Mouse (Mus musculus) forebrain, embryonic 16.5 days (tissue): ENCODE data around the gene Chst14. TPM values are rescaled to one million over a fixed set of nuclear protein-coding genes. Genes with fewer than 3 reads are reported as not detected.

Source experiments
- ATAC-seq: fragments of 200-750 bp; cut with Nextera tagmentation; 2 replicates; pipeline ENCODE4 v1.8.0; 2017; ENCODE audit warnings: mild to moderate bottlenecking, moderate library complexity
- H3K27ac ChIP-seq: fragments of 300-500 bp; sonication (generic); 2 replicates; pipeline ENCODE4 v1.5.1; 2014; ENCODE audit warnings: low read length, control low read depth
- H3K27me3 ChIP-seq: fragments of 300-500 bp; sonication (generic); replicated peaks from 2 replicates; pipeline ENCODE4 v1.6.1; 2014; ENCODE audit warnings: low read length; ENCODE audit not compliant: control insufficient read depth, insufficient read depth
- H3K36me3 ChIP-seq: fragments of 300-500 bp; sonication (generic); 2 replicates; pipeline ENCODE4 v1.6.1; 2014; ENCODE audit not compliant: control insufficient read depth, insufficient read depth
- H3K4me1 ChIP-seq: fragments of 300-500 bp; sonication (generic); replicated peaks from 2 replicates; pipeline ENCODE4 v1.6.1; 2014; ENCODE audit warnings: low read length; ENCODE audit not compliant: control insufficient read depth, insufficient read depth
- H3K4me2 ChIP-seq: fragments of 300-500 bp; sonication (generic); 2 replicates; pipeline ENCODE4 v1.6.1; 2014; ENCODE audit warnings: mild to moderate bottlenecking, low read length, control low read depth
- H3K4me3 ChIP-seq: fragments of 300-500 bp; sonication (generic); replicated peaks from 2 replicates; pipeline ENCODE4 v1.5.1; 2014; ENCODE audit warnings: mild to moderate bottlenecking, low read length, control low read depth
- H3K9ac ChIP-seq: fragments of 300-500 bp; sonication (generic); replicated peaks from 2 replicates; pipeline ENCODE4 v1.6.1; 2014; ENCODE audit warnings: low read depth, low read length, control low read depth
- H3K9me3 ChIP-seq: fragments of 300-500 bp; sonication (generic); 2 replicates; pipeline ENCODE4 v1.6.1; 2016; ENCODE audit warnings: low read length; ENCODE audit not compliant: control insufficient read depth
- WGBS: fragments of 180-500 bp; shearing (Covaris S2); extraction: QIAGEN DNeasy Blood & Tissue Kit; methylation state at CpG from one replicate; pipeline ENCODE4 v1.1.7; 2014; 5-methylcytosine and 5-hydroxymethylcytosine counted together
- polyA plus RNA-seq: library from polyadenylated mRNA; unstranded; fragments of >200 nt; fragmentation: Nextera tagmentation; extraction: Ambion mirVana; gene quantifications from 2 replicates; pipeline ENCODE4 v1.2.1, GENCODE M21; 2015

The Chst14 gene
- polyA plus RNA-seq, 1 experiment from 2014 or later: 5.4 TPM

- Histone ChIP-seq H3K4me3 (no peak overlapping the region), H3K9me3 (no peaks in the 10 kb centered on the region), H3K27ac (peak overlapping the region; percentile 17; the same call in 1 of the 2 replicates), H3K27me3 (no peaks in the 10 kb centered on the region), H3K4me2 (no peak overlapping the region), H3K4me1 (peaks cover 21% of the 10 kb centered on the region), H3K9ac (peak overlapping the region; percentile 23; the same call in 1 of the 2 replicates), H3K36me3 (no peaks in the 10 kb centered on the region)
- ATAC-seq: peak; percentile 22; the same call in 1 of the 2 replicates
- 48% methylated on average over 11 of the region's 11 CpGs for WGBS
Observed at GRCm38 (mm10) chr2:118913551-118914276, 12.6 kb upstream of the Chst14 start.

GRCm38 (mm10) chr2:118914685-118915084 lies 11.6 kb upstream of the Chst14 start:
- Histone ChIP-seq H3K27me3 (no peaks in the 10 kb centered on the region), H3K9me3 (no peaks in the 10 kb centered on the region), H3K36me3 (no peaks in the 10 kb centered on the region), H3K4me3 (no peak overlapping the region), H3K4me1 (peaks cover 21% of the 10 kb centered on the region), H3K9ac (no peak overlapping the region), H3K4me2 (no peak overlapping the region), H3K27ac (peak overlapping the region; percentile 41)
- peak; percentile 74 for ATAC-seq
- 21% methylated on average over 8 of the region's 8 CpGs for WGBS

GRCm38 (mm10) chr2:118916436-118916835 lies 9.9 kb upstream of the Chst14 start:
- Histone ChIP-seq H3K27me3 (no peaks in the 10 kb centered on the region), H3K36me3 (peaks cover 4% of the 10 kb centered on the region; the same call in 1 of the 2 replicates), H3K27ac (no peak overlapping the region), H3K4me2 (no peak overlapping the region), H3K9ac (no peak overlapping the region), H3K9me3 (no peaks in the 10 kb centered on the region), H3K4me1 (peaks cover 21% of the 10 kb centered on the region), H3K4me3 (no peak overlapping the region)
- WGBS: 93% methylated on average over 17 of the region's 17 CpGs
- ATAC-seq: no peak

- H3K9me3 ChIP-seq: no peaks in the 10 kb centered on the region
- no peak overlapping the region for H3K4me2 ChIP-seq
- H3K4me3 ChIP-seq: no peak overlapping the region
- H3K36me3 ChIP-seq: peaks cover 5% of the 10 kb centered on the region; the same call in 1 of the 2 replicates
- peaks cover 14% of the 10 kb centered on the region for H3K4me1 ChIP-seq
- no peaks in the 10 kb centered on the region for H3K27me3 ChIP-seq
- H3K9ac ChIP-seq: no peak overlapping the region
- ATAC-seq: no peak
- no peak overlapping the region for H3K27ac ChIP-seq
- 58% methylated on average over 1 of the region's 1 CpGs for WGBS
Observed at GRCm38 (mm10) chr2:118918543-118918942, 7.8 kb upstream of the Chst14 start.

- H3K9ac ChIP-seq: no peak overlapping the region
- H3K36me3 ChIP-seq: peaks cover 6% of the 10 kb centered on the region; the same call in 1 of the 2 replicates
- WGBS: 89% methylated on average over 3 of the region's 3 CpGs
- no peak overlapping the region for H3K4me3 ChIP-seq
- H3K9me3 ChIP-seq: no peaks in the 10 kb centered on the region
- H3K27ac ChIP-seq: no peak overlapping the region
- no peaks in the 10 kb centered on the region for H3K27me3 ChIP-seq
- H3K4me2 ChIP-seq: no peak overlapping the region
- no peaks in the 10 kb centered on the region for H3K4me1 ChIP-seq
- no peak for ATAC-seq
Observed at GRCm38 (mm10) chr2:118920428-118920827, 5.9 kb upstream of the Chst14 start.

GRCm38 (mm10) chr2:118925952-118926351 lies 344 bp upstream of the Chst14 start:
- 1% methylated on average over 6 of the region's 6 CpGs for WGBS
- ATAC-seq: peak; percentile 48
- Histone ChIP-seq H3K9me3 (no peaks in the 10 kb centered on the region), H3K36me3 (0 out of 2 replicates have a peak, but pooled peaks cover 2% of the 10 kb centered on the region), H3K27me3 (no peaks in the 10 kb centered on the region), H3K27ac (no peak overlapping the region), H3K9ac (peak overlapping the region; percentile 86), H3K4me3 (peak overlapping the region; percentile 71), H3K4me2 (peak overlapping the region; percentile 95), H3K4me1 (peaks cover 22% of the 10 kb centered on the region)

- ATAC-seq: no peak; the same call in 1 of the 2 replicates
- peaks cover 22% of the 10 kb centered on the region for H3K4me1 ChIP-seq
- H3K9me3 ChIP-seq: no peaks in the 10 kb centered on the region
- 33% methylated on average over 31 of the region's 31 CpGs for WGBS
- H3K4me2 ChIP-seq: peak overlapping the region; percentile 95
- H3K9ac ChIP-seq: peak overlapping the region; percentile 86
- no peaks in the 10 kb centered on the region for H3K27me3 ChIP-seq
- H3K27ac ChIP-seq: no peak overlapping the region
- 0 out of 2 replicates have a peak, but pooled peaks cover 2% of the 10 kb centered on the region for H3K36me3 ChIP-seq
- H3K4me3 ChIP-seq: peak overlapping the region; percentile 71
Observed at GRCm38 (mm10) chr2:118926998-118927739, 873 bp downstream of the Chst14 start.

- H3K27ac ChIP-seq: no peak overlapping the region
- H3K27me3 ChIP-seq: no peaks in the 10 kb centered on the region
- no peaks in the 10 kb centered on the region for H3K36me3 ChIP-seq
- no peaks in the 10 kb centered on the region for H3K9me3 ChIP-seq
- no peak overlapping the region for H3K9ac ChIP-seq
- WGBS: 77% methylated on average over 7 of the region's 7 CpGs
- no peak for ATAC-seq
- H3K4me3 ChIP-seq: no peak overlapping the region
- no peak overlapping the region for H3K4me2 ChIP-seq
- H3K4me1 ChIP-seq: no peaks in the 10 kb centered on the region
Observed at GRCm38 (mm10) chr2:118941341-118941740, 15.0 kb downstream of the Chst14 start.

GRCm38 (mm10) chr2:118943232-118943631 lies 16.9 kb downstream of the Chst14 start:
- Histone ChIP-seq H3K4me3 (no peak overlapping the region), H3K4me1 (no peaks in the 10 kb centered on the region), H3K9ac (no peak overlapping the region), H3K36me3 (no peaks in the 10 kb centered on the region), H3K27ac (no peak overlapping the region), H3K9me3 (no peaks in the 10 kb centered on the region), H3K27me3 (no peaks in the 10 kb centered on the region), H3K4me2 (no peak overlapping the region)
- no peak for ATAC-seq
- WGBS: 88% methylated on average over 6 of the region's 6 CpGs
